Mouse (Mus musculus) urinary bladder, postnatal 4 days (tissue): Measurements from ENCODE around the gene Ubxn4.
"Not testable (repeated sequence)": the region's sequence is repeated elsewhere in the genome, so short reads cannot be mapped to it uniquely, and the experiment has no call there.

Source experiments
- DNase-seq, 2 experiments: peaks; one replicate each; pipeline ENCODE4 v3.0.0; 2021 to 2022; ENCODE audit warnings: low spot score in 2 of 2

The Ubxn4 gene

GRCm38 (mm10) chr1:128243627-128243995 lies at the start of gene Ubxn4:
Ubxn4 (plus strand) TSS chr1:128243964.
- no peak for DNase-seq

- no peak for DNase-seq
Measured at GRCm38 (mm10) chr1:128194011-128194410, 49.8 kb upstream of the Ubxn4 start.

GRCm38 (mm10) chr1:128197353-128197752 lies 46.4 kb upstream of the Ubxn4 start:
- no peak for DNase-seq

GRCm38 (mm10) chr1:128213261-128213660 lies 30.5 kb upstream of the Ubxn4 start:
- no peak for DNase-seq

- DNase-seq, result no peak
Measured at GRCm38 (mm10) chr1:128221886-128222285, 21.9 kb upstream of the Ubxn4 start.

GRCm38 (mm10) chr1:128223304-128223703 lies 20.5 kb upstream of the Ubxn4 start:
- DNase-seq, result no peak

- no peak for DNase-seq
Measured at GRCm38 (mm10) chr1:128235181-128235580, 8.6 kb upstream of the Ubxn4 start.

GRCm38 (mm10) chr1:128243996-128244726 lies 397 bp downstream of the Ubxn4 start:
- DNase-seq, result peak; percentile 92 to 94

- DNase-seq, result peak in 1 of 2 experiments; percentile 26
Measured at GRCm38 (mm10) chr1:128244727-128245355, 1.1 kb downstream of the Ubxn4 start.

GRCm38 (mm10) chr1:128267061-128267460 lies 23.3 kb downstream of the Ubxn4 start:
- not testable (repeated sequence) for DNase-seq

- DNase-seq, result no peak
Measured at GRCm38 (mm10) chr1:128270731-128271130, 27.0 kb downstream of the Ubxn4 start.

- no peak for DNase-seq
Measured at GRCm38 (mm10) chr1:128275908-128276307, 32.1 kb downstream of the Ubxn4 start.

- DNase-seq, result no peak
Measured at GRCm38 (mm10) chr1:128278563-128278962, 34.8 kb downstream of the Ubxn4 start.

GRCm38 (mm10) chr1:128281753-128282152 lies 38.0 kb downstream of the Ubxn4 start:
- no peak for DNase-seq

- DNase-seq, result no peak
Measured at GRCm38 (mm10) chr1:128282924-128283323, 39.2 kb downstream of the Ubxn4 start.

- DNase-seq, result no peak
Measured at GRCm38 (mm10) chr1:128284157-128284690, 40.5 kb downstream of the Ubxn4 start.

GRCm38 (mm10) chr1:128285136-128285535 lies 41.4 kb downstream of the Ubxn4 start:
- no peak for DNase-seq

- no peak for DNase-seq
Measured at GRCm38 (mm10) chr1:128290295-128290694, 46.5 kb downstream of the Ubxn4 start.

GRCm38 (mm10) chr1:128293524-128293923 lies 49.8 kb downstream of the Ubxn4 start:
- DNase-seq, result no peak

- no peak for DNase-seq
Measured at GRCm38 (mm10) chr1:128295296-128295695, 51.5 kb downstream of the Ubxn4 start.

- no peak for DNase-seq
Measured at GRCm38 (mm10) chr1:128295717-128296528, 52.2 kb downstream of the Ubxn4 start.

GRCm38 (mm10) chr1:128303900-128304299 lies 60.1 kb downstream of the Ubxn4 start:
- DNase-seq, result no peak
